Mouse (Mus musculus) left cerebral cortex, postnatal 4 days (tissue): ENCODE measurements around the gene Stk17b. TPM values are rescaled to one million over a fixed set of nuclear protein-coding genes. Genes with fewer than 3 reads are reported as not detected.
"Not testable (repeated sequence)": the region's sequence is repeated elsewhere in the genome, so short reads cannot be mapped to it uniquely, and the experiment has no call there.

ENCODE experiments used
- DNase-seq: peaks from one replicate; pipeline ENCODE4 v3.0.0-alpha.2; 2022
- intact Hi-C: fragments of 180-260 bp; cut with DNase I; formaldehyde crosslinking; loops from one replicate; pipeline ENCODE4 v1.15.1; 2025
- total RNA-seq, 2 experiments: library from RNA; stranded (reverse); gene quantifications; 2 replicates each; pipeline ENCODE4 v1.2.3; 2021

Stk17b gene
- total RNA-seq, 2 experiments from 2014 or later = 5.4 to 7.0 TPM

GRCm38 (mm10) chr1:53736583-53736982 lies 48.4 kb downstream of the Stk17b start:
- DNase-seq = no peak
- intact Hi-C loops = no loop called here

- intact Hi-C loops = no loop called here
- no peak for DNase-seq
Measured at GRCm38 (mm10) chr1:53728489-53729225, 56.4 kb downstream of the Stk17b start.

GRCm38 (mm10) chr1:53726883-53727282 lies 58.1 kb downstream of the Stk17b start:
- intact Hi-C loops = no loop called here
- no peak for DNase-seq

GRCm38 (mm10) chr1:53721353-53721752 lies 63.7 kb downstream of the Stk17b start:
- intact Hi-C loops = loop anchor here (5.0 kb wide), 1 partner anchor 156 kb away; no protein-coding TSS in a partner anchor
- no peak for DNase-seq

- DNase-seq = no peak
- intact Hi-C loops = loop anchor here (5.0 kb wide), 1 partner anchor 157 kb away; no protein-coding TSS in a partner anchor
Measured at GRCm38 (mm10) chr1:53720601-53721351, 64.2 kb downstream of the Stk17b start.

- intact Hi-C loops = loop anchor here (5.0 kb wide), 1 partner anchor 176 kb away; no protein-coding TSS in a partner anchor
- DNase-seq = no peak
Measured at GRCm38 (mm10) chr1:53715966-53716515, 69.0 kb downstream of the Stk17b start.

- intact Hi-C loops = loop anchor here (5.0 kb wide), 1 partner anchor 177 kb away; no protein-coding TSS in a partner anchor
- no peak for DNase-seq
Measured at GRCm38 (mm10) chr1:53715446-53715845, 69.6 kb downstream of the Stk17b start.

GRCm38 (mm10) chr1:53713383-53713782 lies 71.6 kb downstream of the Stk17b start:
- intact Hi-C loops, DNase-seq: not testable (repeated sequence)

GRCm38 (mm10) chr1:53711069-53711468 lies 74.0 kb downstream of the Stk17b start:
- intact Hi-C loops = no loop called here
- DNase-seq = no peak

- intact Hi-C loops = loop anchor here (5.0 kb wide), 1 partner anchor 673 kb away; no protein-coding TSS in a partner anchor
- DNase-seq = not testable (repeated sequence)
Measured at GRCm38 (mm10) chr1:53709602-53710001, 75.4 kb downstream of the Stk17b start.

- intact Hi-C loops = loop anchor here (5.0 kb wide), 1 partner anchor 676 kb away; no protein-coding TSS in a partner anchor
- peak; percentile 72 for DNase-seq
Measured at GRCm38 (mm10) chr1:53706431-53707361, 78.3 kb downstream of the Stk17b start, which contains the start of gene Dnah7a. Gene Dnah7a, minus strand, starts transcription at chr1:53706784.

Other genes with a start within 250 kb of the Stk17b start
- gene Dnah7a, start 78.4 kb downstream of the Stk17b start, total RNA-seq = 1 to 10 TPM; 9.7 to 10.0 TPM